Mouse (Mus musculus) forebrain, embryonic 16.5 days (tissue): ENCODE data around the gene Nyx. TPM values are rescaled to one million over a fixed set of nuclear protein-coding genes. Genes with fewer than 3 reads are reported as not detected.
A peak's percentile ranks its signal among the peaks of the same experiment; 100 is the strongest.
"Not testable (repeated sequence)": the region's sequence is repeated elsewhere in the genome, so short reads cannot be mapped to it uniquely, and the experiment has no call there.

Source experiments
- ATAC-seq: fragments of 200-750 bp; cut with Nextera tagmentation; 2 replicates; pipeline ENCODE4 v1.8.0; 2017; ENCODE audit warnings: mild to moderate bottlenecking, moderate library complexity
- H3K27ac ChIP-seq: fragments of 300-500 bp; sonication (generic); 2 replicates; pipeline ENCODE4 v1.5.1; 2014; ENCODE audit warnings: low read length, control low read depth
- H3K27me3 ChIP-seq: fragments of 300-500 bp; sonication (generic); replicated peaks from 2 replicates; pipeline ENCODE4 v1.6.1; 2014; ENCODE audit warnings: low read length; ENCODE audit not compliant: control insufficient read depth, insufficient read depth
- H3K36me3 ChIP-seq: fragments of 300-500 bp; sonication (generic); 2 replicates; pipeline ENCODE4 v1.6.1; 2014; ENCODE audit not compliant: control insufficient read depth, insufficient read depth
- H3K4me1 ChIP-seq: fragments of 300-500 bp; sonication (generic); replicated peaks from 2 replicates; pipeline ENCODE4 v1.6.1; 2014; ENCODE audit warnings: low read length; ENCODE audit not compliant: control insufficient read depth, insufficient read depth
- H3K4me2 ChIP-seq: fragments of 300-500 bp; sonication (generic); 2 replicates; pipeline ENCODE4 v1.6.1; 2014; ENCODE audit warnings: mild to moderate bottlenecking, low read length, control low read depth
- H3K4me3 ChIP-seq: fragments of 300-500 bp; sonication (generic); replicated peaks from 2 replicates; pipeline ENCODE4 v1.5.1; 2014; ENCODE audit warnings: mild to moderate bottlenecking, low read length, control low read depth
- H3K9ac ChIP-seq: fragments of 300-500 bp; sonication (generic); replicated peaks from 2 replicates; pipeline ENCODE4 v1.6.1; 2014; ENCODE audit warnings: low read depth, low read length, control low read depth
- H3K9me3 ChIP-seq: fragments of 300-500 bp; sonication (generic); 2 replicates; pipeline ENCODE4 v1.6.1; 2016; ENCODE audit warnings: low read length; ENCODE audit not compliant: control insufficient read depth
- WGBS: fragments of 180-500 bp; shearing (Covaris S2); extraction: QIAGEN DNeasy Blood & Tissue Kit; methylation state at CpG from one replicate; pipeline ENCODE4 v1.1.7; 2014; 5-methylcytosine and 5-hydroxymethylcytosine counted together
- polyA plus RNA-seq: library from polyadenylated mRNA; unstranded; fragments of >200 nt; fragmentation: Nextera tagmentation; extraction: Ambion mirVana; gene quantifications from 2 replicates; pipeline ENCODE4 v1.2.1, GENCODE M21; 2015

Gene Nyx
- 0.09 and 0.15 TPM in 2 replicates for polyA plus RNA-seq

DNA sequence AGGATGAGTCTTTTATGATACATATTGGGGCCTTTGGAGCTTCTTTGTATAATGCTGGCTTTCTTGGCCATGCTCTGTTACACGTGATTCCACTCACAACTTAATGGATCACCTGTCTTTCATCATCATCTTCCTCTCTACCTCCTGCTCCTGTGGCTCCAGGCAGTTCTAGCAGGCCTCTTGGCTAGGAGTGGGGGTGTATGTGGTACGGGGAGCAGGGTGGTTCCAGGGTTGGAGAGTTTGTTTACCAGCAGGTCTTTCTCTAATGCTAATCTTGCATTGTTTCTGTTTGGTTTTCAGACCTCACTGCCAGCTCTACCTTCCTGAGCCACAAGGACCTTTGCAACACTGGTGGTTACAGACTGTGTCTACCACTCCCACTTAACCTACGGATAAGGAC lies at the start of gene Nyx:
Gene Nyx, plus strand, starts transcription at position 301 of the 400 bp plus-strand sequence.
- ATAC-seq: no peak
- Histone ChIP-seq H3K9me3 (no peaks in the 10 kb centered on the region), H3K4me2 (no peak within 1 kb of the TSS), H3K36me3 (no peaks in the 10 kb centered on the region), H3K9ac (no peak within 1 kb of the TSS), H3K27me3 (no peaks in the 10 kb centered on the region), H3K4me1 (peaks cover 5% of the 10 kb centered on the region; the same call in 1 of the 2 replicates), H3K27ac (no peak within 1 kb of the TSS), H3K4me3 (no peak within 1 kb of the TSS)
- WGBS: 84% methylated on average over 3 of the region's 3 CpGs

- WGBS: 52% methylated on average over 4 of the region's 4 CpGs
- no peak overlapping the region for H3K27ac ChIP-seq
These were observed 43.9 kb upstream of the Nyx start for GRCm38 (mm10) chrX:13422047-13422446.

DNA sequence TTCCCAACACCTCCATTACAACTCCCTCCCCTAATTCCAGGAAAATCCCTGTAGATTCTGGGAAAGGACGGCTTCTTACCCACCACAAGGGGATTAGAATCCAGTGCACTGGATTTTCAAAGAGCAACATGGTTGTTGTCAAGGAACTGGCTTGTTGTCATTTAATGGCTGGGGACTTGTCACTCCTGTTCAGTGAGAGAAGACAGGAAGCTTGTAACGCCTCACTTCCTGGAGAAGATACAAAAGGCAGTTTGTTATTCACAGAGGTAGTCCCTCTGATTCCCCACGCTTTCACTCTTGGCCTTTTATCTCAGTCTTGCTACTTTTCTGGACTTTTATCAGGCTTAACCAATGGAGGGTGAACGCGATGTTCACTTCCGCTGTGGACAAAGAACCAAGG lies 34.5 kb upstream of the Nyx start:
- Histone ChIP-seq H3K27me3 (no peaks in the 10 kb centered on the region), H3K9ac (no peak overlapping the region), H3K9me3 (no peaks in the 10 kb centered on the region), H3K4me3 (no peak overlapping the region), H3K27ac (no peak overlapping the region), H3K36me3 (no peaks in the 10 kb centered on the region), H3K4me1 (no peaks in the 10 kb centered on the region), H3K4me2 (no peak overlapping the region)
- 62% methylated on average over 6 of the region's 6 CpGs for WGBS
- no peak for ATAC-seq

More at GRCm38 (mm10) chrX:13422047-13422446, 43.9 kb upstream of the Nyx start:
- no peak for ATAC-seq
- no peak overlapping the region for H3K4me2 ChIP-seq
- no peaks in the 10 kb centered on the region for H3K9me3 ChIP-seq
- no peaks in the 10 kb centered on the region for H3K36me3 ChIP-seq
- no peaks in the 10 kb centered on the region for H3K4me1 ChIP-seq
- no peaks in the 10 kb centered on the region for H3K27me3 ChIP-seq
- no peak overlapping the region for H3K4me3 ChIP-seq
- H3K9ac ChIP-seq: no peak overlapping the region

DNA sequence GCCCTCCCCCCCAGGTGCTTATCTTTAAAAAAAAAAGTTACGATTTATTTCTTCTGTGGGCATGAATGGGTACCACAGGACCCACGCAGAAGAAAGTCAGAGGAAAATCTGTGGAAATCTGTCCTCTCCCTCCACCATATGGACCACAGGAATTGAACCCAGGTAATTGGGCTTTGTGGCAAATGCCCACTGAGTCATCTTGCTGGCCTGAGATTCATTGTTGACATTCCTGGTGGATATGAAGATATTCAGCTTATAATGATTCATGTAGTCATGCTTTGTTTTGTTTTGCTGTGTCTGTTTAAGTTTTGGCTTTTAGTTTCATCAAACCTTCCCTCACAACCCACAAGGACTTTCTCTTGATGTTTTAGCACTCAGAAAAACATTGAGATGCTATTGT lies 29.9 kb upstream of the Nyx start:
- 88% methylated on average over 2 of the region's 2 CpGs for WGBS
- H3K27ac ChIP-seq, H3K4me3 ChIP-seq, H3K9me3 ChIP-seq, H3K36me3 ChIP-seq, H3K4me2 ChIP-seq, H3K9ac ChIP-seq, H3K4me1 ChIP-seq, ATAC-seq, H3K27me3 ChIP-seq: not testable (repeated sequence)

- not testable (repeated sequence) for ATAC-seq, H3K27ac ChIP-seq
- WGBS: 82% methylated on average over 9 of the region's 9 CpGs
These were observed 9.4 kb upstream of the Nyx start for GRCm38 (mm10) chrX:13456544-13456943.

DNA sequence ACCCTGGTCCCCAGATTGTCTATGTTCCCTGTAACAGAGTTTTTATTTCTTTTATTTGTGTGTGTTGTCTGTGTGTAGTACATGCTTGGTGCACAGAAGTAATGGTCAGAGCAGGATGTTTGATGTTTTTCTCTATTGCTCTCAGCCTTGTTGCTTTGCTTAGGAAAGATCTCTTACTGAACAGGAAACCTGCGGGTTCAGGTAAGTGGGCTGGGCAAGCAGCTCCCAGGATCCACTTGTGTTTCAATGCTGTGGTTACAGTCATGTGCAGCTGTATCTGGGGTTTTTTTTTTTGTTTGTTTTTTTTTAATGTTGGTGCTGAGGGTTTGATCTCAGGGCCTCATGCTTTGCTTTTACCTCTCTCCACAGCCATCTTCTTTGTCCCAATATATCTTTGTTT lies 7.1 kb upstream of the Nyx start:
- Histone ChIP-seq H3K4me1 (peaks cover 3% of the 10 kb centered on the region; the same call in 1 of the 2 replicates), H3K9ac (no peak overlapping the region), H3K9me3 (no peaks in the 10 kb centered on the region), H3K27me3 (0 out of 2 replicates have a peak, but pooled peaks cover 2% of the 10 kb centered on the region), H3K4me3 (no peak overlapping the region), H3K4me2 (no peak overlapping the region), H3K27ac (no peak overlapping the region), H3K36me3 (no peaks in the 10 kb centered on the region)
- ATAC-seq: no peak
- WGBS: 96% methylated on average over 1 of the region's 1 CpGs

More at GRCm38 (mm10) chrX:13456544-13456943, 9.4 kb upstream of the Nyx start:
- not testable (repeated sequence) for H3K36me3 ChIP-seq, H3K4me3 ChIP-seq, H3K9me3 ChIP-seq, H3K4me1 ChIP-seq, H3K9ac ChIP-seq, H3K27me3 ChIP-seq, H3K4me2 ChIP-seq

DNA sequence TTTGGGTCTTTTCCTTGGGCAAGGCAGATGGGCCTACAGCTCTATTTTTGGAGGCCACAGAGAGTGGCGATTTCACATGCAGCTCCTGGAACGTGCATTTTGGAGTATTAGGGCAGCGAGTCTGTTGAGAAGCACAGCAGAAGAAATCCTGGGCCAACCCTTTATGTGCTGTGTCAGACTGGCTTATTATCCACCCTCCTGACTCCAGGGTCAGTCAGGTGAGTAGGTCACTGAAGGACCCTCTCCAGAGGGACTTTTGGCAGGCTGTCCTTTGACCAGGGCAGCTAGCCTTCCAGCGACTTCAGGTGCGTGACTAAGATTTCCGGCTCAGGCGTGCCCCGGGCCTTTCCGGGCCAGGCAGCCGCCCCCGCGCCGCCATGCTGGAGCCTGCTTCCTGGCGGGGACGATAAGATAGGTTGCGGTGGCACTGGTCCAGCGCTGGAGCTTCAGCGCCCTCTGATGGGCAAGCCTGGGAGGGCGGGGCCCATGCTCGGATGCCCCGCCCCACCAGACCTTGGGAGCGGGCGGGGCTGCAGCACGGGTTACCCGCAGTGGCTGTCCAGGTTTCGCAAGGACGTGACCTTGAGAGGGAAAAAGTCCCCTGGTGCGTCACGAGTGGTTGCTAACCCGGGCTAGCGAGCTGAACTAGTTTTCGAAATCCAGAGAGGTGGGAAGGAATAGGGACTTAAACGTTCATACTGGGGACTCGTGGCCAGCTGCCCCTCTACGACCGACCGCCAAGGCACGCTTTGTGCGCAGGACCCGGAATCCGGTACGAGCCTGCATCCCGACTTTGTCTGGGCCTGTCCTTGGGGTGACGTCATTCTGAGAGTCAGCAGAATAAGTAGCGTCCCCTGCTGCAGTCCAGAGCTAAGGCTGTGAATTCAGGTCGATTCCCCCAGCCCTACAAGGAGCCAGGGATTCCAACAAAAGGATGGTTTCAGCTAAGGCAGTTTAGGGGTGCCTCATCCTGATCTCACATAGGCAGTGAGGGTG lies 4.3 kb upstream of the Nyx start:
- H3K4me1 ChIP-seq: peaks cover 3% of the 10 kb centered on the region; the same call in 1 of the 2 replicates
- H3K27ac ChIP-seq: peak overlapping the region; percentile 61
- no peaks in the 10 kb centered on the region for H3K9me3 ChIP-seq
- H3K4me3 ChIP-seq: peak overlapping the region; percentile 49
- H3K9ac ChIP-seq: peak overlapping the region; percentile 61
- peak; percentile 96 for ATAC-seq
- 0 out of 2 replicates have a peak, but pooled peaks cover 2% of the 10 kb centered on the region for H3K27me3 ChIP-seq
- peak overlapping the region; percentile 60 for H3K4me2 ChIP-seq
- 15% methylated on average over 40 of the region's 46 CpGs for WGBS
- no peaks in the 10 kb centered on the region for H3K36me3 ChIP-seq

DNA sequence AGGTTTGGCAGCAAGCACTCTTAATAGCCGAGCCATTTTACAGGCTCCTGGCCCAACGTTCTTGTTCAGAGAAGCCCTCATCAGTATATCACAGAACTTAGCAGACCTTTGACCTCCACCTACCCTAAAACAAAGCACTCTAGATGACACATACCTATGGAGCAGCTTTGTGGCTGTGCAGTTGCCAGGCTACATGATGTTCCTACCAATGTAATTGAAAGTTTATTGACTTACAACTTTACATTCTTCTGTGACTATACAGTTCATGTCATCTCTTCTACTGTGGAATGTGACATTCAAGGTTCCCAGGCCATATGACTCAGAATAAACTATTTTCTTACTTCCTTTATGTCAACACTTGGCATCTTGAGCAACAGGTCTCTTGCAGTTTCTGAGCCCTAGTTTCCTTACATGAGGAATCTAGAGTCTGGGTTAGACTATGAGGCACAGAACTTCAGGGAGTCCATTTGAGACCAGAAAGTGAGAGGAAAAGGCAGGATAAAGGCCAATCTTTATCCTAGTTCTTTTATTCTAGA lies 2.9 kb upstream of the Nyx start:
- Histone ChIP-seq H3K27ac (no peak overlapping the region), H3K4me3 (no peak overlapping the region), H3K4me1 (peaks cover 3% of the 10 kb centered on the region; the same call in 1 of the 2 replicates), H3K9ac (no peak overlapping the region), H3K27me3 (0 out of 2 replicates have a peak, but pooled peaks cover 2% of the 10 kb centered on the region), H3K9me3 (no peaks in the 10 kb centered on the region), H3K36me3 (no peaks in the 10 kb centered on the region), H3K4me2 (no peak overlapping the region)
- ATAC-seq: no peak
- WGBS: 81% methylated on average over 2 of the region's 2 CpGs

- Histone ChIP-seq H3K36me3 (no peaks in the 10 kb centered on the region), H3K9ac (no peak overlapping the region), H3K27me3 (no peaks in the 10 kb centered on the region), H3K4me1 (0 out of 2 replicates have a peak, but pooled peaks cover 2% of the 10 kb centered on the region), H3K4me3 (no peak overlapping the region), H3K27ac (no peak overlapping the region), H3K9me3 (no peaks in the 10 kb centered on the region), H3K4me2 (no peak overlapping the region)
- 95% methylated on average over 2 of the region's 2 CpGs for WGBS
- no peak for ATAC-seq
These were observed 771 bp downstream of the Nyx start for GRCm38 (mm10) chrX:13466681-13467080.
